Mouse (Mus musculus) WW6 (cell line): ENCODE measurements at regions not wholly inside any gene's neighbourhood (a gene's known extent, or its start where the extent isn't known, plus 50 kb on each side); places are given as distances from the start of the nearest gene placed in this dataset.
"Not testable (repeated sequence)": the region's sequence is repeated elsewhere in the genome, so short reads cannot be mapped to it uniquely, and the experiment has no call there.

ENCODE experiments used
- DNase-seq: peaks from one replicate; pipeline ENCODE4 v3.0.0-alpha.2; 2013; ENCODE audit warnings: low read depth, low spot score

DNA sequence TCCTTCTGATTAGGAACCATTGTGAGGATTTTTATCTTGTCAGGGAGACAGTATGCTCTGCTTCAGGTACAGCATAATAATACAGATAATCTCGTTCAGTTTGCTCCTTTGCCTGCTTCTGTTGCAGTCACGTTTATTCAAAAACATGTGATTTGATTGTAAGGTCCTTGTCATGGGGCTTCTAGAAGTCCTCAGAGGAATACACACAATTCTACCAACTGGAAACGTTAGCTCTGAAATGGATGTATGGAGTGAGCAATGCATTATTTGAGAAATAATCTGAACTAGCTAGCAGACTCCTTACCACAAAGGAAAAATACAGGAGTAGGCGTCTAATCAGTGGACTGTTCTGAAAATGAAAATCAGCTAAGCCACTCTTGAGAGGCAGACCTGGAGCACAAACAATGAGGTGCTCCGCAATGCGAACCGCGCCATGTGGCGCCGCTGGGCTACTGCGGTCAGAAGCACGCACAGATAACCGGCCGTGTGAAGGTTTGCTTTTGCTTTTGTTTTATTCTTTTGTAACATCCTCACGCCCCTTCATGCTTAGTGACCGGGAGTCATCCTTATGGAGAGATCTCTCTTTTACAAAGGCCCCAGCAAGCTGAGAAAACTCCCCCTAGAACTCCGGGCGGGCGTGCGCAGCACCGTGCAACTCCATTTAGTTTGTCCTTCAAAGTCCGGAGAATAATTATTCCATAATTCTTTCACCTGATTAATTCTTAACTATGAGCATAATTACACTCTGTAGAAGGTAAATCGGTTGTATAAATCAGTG lies 419.7 kb downstream of the Nova1 start:
- DNase-seq: no peak

GRCm38 (mm10) chr12:46395245-46395644 lies 423.5 kb downstream of the Nova1 start:
- DNase-seq: no peak

DNA sequence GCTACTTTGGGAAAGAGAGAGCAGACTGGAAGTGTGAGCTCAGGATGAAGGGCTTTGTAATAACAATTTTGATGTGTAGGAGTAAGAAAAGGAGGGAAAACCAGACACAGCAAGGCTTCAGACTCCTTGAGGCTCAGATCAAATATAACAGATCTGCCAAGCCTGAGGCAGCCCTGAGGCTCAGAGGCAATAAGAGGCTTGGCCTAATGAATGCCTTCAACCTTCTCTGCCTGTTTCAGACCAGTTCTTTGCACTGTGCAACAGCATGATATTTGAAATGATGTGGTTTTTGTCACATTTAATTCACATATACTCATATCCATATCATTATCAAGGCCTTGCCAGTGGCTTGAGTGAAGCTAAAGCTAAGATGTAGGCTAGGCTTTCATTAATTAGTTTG lies 425.0 kb downstream of the Nova1 start:
- DNase-seq: no peak

DNA sequence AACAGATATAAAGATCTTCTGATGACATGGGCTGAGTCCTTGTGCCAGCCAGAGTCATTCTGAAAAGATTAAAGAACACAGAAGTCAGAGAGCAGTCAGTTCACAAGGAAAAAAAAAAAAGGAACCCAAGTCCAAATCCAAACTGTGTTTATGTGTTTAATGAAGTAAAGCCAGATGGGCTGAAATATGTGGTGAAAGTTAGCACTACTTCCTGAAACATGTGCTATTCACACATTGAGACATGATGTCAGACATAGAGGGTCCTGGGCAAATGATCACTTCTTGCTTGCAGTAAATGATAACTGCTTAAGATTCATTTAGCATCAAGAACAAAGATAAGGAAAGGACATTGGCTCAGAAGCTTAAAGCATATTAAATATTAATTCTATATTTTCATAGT lies 439.8 kb downstream of the Nova1 start:
- no peak for DNase-seq

- no peak for DNase-seq
Measured at GRCm38 (mm10) chr12:46371747-46372146, 447.0 kb downstream of the Nova1 start.

DNA sequence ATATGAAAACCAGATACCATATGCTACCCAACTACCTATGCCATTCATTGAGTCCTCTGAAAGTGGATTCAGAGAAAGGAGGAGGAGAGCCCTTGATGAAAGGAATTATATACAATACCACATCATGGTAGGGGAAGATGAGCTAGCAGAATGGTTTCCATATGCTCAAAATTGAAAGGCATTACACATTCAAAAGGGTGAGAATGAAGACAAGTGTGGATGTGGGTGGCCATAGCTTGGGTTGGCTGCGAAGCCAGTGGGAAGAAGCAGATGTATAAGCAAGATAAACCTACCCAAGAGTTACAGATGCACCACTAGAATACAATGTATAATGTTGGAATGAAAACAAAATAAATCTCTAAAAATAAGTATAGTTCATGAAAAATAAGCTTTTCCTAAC lies 485.4 kb downstream of the Nova1 start:
- DNase-seq: no peak

GRCm38 (mm10) chr12:46327865-46328264 lies 490.9 kb downstream of the Nova1 start:
- DNase-seq: no peak

GRCm38 (mm10) chr12:46323276-46323675 lies 495.5 kb downstream of the Nova1 start:
- DNase-seq: no peak

DNA sequence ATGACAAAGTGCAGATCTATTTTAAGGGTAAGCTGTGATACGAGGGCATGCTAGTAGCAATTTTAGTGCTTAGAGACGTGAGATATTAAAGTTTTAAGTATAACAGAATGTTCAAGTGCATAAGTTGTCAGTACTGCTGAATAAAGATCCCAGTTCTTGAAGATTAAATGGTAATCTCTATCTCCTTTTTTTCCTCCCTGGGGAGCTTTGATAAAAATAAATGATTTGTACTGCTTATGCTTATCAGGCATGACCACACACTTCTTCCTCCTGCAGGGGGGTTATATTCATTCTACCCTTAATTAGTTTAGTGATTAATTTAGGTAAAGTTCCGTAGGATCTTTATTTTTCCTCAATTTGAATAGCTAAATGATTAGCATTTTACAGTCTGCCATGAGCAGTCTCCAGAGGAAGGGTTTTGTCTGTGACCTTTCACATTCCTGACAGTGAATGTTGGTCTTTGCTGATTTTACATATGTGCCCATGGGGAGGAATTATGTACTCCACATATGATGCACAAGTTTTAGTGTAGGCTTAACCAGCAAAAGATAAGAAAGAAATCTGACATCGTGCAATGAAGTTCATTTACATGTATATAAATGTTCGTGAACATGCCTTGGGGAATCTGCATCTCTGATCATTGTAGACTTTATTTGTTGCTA lies 515.5 kb downstream of the Nova1 start:
- DNase-seq: no peak

DNA sequence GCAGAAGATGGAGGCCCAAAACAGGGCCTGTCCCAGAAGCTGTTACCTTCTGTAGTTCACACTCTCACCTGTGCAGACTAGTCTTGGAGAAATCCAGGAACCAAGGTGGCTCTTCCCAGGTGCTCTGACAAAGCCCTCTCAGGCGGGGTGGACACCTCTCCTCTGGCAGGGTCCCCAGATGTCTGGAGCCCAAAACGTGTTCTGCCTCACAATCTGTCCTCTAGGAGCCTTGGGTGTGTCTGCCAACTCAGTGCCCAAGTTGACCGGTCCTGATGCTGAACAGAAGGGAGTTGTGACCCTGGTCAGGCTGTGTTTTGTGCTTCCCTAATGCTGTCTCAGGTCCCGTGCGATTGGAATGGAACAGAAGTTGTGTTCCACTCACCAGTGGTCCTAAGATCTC lies 519.8 kb downstream of the Nova1 start:
- no peak for DNase-seq

- DNase-seq: no peak
Measured at GRCm38 (mm10) chr12:46284519-46284918, 534.2 kb downstream of the Nova1 start.

- DNase-seq: no peak
Measured at GRCm38 (mm10) chr12:46248402-46249018, 570.2 kb downstream of the Nova1 start.

DNA sequence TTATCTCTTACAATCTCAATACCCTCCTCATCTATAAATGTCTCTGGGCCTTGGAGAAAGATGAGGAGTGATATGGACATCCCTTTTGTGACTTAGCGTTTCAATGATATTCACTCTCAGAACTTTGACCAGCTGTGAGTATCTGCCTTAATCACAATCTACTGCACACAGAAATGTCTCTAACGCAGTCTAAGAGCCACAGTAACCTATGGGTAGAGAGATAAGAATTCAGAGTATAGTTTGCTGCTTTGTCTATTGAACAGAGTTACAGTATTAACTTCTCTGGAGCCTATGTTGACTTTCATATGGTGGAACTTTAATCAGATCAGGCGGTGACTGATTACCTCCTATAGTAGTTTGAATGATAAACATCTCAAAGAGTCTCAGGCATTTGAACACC lies 573.8 kb downstream of the Nova1 start:
- no peak for DNase-seq

DNA sequence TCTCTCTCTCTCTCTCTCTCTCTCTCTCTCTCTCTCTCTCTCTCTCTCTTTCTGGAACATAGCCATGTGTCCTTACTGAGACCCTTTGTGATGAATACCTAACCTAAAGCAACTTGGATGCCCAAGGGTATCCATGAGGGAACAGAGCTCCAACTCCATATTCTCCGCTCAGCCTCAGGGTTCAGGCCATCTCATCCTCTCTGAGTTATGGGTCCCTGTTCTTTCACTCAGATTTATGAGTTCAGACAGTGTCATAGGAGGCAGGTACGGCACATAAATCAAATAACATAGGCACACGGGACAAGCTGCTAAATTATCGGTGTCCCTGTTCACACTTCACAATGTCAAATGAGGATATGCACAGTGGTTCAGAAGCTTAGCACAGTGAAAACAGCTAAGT lies 586.4 kb downstream of the Nova1 start:
- no peak for DNase-seq

- not testable (repeated sequence) for DNase-seq
Measured at GRCm38 (mm10) chr12:46215328-46215727, 603.4 kb downstream of the Nova1 start.

GRCm38 (mm10) chr12:46199076-46199475 lies 619.7 kb downstream of the Nova1 start:
- no peak for DNase-seq

DNA sequence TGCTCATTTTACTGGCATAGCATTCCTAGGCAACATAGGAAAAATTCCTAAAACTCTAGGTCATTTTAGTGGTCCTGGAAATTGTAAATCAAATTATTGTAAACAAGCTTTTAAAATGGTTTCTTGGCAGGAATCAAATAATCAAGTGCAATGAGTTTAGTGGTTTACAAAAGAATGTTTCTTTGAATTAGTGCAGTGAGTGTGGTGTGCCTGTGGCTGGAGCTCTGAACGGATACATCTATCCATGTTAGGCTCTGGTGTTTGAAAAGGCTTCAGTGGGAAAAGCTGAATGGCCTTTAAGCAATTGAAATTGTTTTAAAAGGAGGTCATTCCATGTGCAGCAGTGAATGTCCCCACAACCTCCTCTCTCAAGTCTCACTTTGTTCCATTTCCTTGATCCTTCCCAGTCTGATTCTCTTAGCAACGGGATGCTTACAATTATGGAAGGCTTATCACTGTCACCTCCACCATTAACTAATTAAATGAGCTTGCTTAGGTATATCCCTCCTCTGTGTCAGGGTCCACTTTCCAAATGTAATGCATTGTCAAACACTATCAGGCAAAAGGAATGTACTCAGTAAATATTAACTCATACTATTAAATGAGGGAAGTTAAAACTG lies 621.1 kb downstream of the Nova1 start:
- no peak for DNase-seq

GRCm38 (mm10) chr12:46194173-46194572 lies 624.6 kb downstream of the Nova1 start:
- DNase-seq: no peak
